Mouse (Mus musculus) skeletal muscle tissue, adult 2 months (tissue): Measurements from ENCODE around the gene Haus2.
"Not testable (repeated sequence)": the region's sequence is repeated elsewhere in the genome, so short reads cannot be mapped to it uniquely, and the experiment has no call there.

Source experiments
- DNase-seq: peaks from one replicate; pipeline ENCODE4 v3.0.0-alpha.2; 2012; ENCODE audit warnings: low read depth, low spot score

Gene Haus2

DNA sequence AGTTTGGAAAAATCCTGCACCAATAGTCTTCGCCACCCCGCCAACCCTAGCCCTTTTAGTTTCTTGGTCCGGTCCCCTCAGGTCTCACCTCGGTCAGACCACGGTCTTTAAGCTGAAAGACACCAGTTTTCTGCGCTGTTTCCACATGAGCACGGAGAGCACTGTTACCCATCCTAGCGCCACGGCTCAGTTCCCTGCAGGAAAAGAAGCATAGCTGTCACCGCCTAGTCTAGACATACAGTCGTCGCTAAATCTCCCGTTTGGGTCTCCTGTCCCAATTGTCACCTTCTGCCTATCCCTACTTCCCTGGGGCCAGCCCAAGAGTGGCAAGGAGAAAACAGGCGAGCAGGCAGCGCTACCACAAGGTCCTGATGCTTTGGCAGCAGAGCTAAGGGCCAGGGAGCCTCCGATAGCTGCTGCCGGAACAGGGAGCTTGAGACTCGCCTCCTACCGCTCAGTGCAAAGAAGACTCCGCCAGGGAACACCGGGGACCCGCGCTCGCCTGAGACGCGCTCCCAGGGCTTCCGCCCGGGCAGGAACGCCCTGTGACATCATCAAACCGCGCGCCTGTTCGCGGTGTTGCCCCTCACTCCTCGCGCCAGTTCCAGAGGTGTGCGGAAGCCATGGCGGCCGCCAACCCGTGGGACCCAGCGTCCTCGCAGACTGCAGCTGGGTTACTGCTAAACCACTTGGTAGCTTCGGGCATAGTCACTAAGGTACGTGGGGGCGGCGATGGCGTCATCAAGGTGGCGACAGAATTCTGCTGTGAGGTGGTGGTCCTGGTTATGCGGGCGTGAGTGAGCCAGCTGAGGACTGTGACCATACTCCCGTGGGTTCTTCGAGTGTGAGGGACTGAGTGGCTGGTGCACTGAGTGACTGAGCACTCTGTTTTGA is at the start of gene Haus2, which contains the start of gene Lrrc57:
Gene Haus2, plus strand, starts transcription at position 554 of the 894 bp plus-strand sequence.
Gene Lrrc57, minus strand, starts transcription at position 691 of the 894 bp plus-strand sequence.
- DNase-seq: peak; percentile 81

DNA sequence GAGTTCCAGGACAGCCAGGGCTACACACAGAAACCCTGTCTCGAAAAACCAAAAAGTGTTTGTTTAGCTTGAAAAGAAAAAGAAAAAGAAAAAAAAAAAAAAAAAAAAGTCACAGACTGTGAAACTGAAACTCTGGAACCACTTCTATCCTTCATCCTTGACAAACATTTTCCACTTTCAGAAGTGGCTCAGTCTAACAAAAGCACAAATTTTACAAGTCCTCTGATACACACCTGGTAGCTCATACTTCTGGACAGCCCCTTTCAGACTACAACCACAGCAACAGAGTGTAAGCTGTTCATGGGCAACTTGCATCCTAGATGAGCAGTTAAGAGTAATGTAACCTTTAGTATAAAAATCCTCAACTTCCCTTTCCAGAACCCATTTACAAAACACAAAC is 47.7 kb upstream of the Haus2 start:
- DNase-seq: no peak

DNA sequence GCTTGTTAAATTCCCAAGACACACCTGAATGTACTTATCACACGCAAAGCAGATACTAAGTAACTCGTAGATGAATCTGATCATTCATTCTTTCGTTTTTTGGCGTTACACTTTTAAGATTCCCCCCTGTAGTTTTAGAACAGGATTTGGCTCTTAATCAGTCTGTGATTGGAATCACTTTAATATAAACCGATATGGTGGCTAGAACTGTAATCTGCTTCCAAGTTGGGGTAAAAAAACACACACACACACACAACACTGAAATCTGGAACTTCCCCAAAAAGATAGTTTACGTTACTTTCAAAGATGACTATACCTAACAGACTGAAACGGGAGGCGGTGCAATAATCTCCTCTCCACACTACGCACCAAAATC is 46.3 kb upstream of the Haus2 start:
- no peak for DNase-seq

DNA sequence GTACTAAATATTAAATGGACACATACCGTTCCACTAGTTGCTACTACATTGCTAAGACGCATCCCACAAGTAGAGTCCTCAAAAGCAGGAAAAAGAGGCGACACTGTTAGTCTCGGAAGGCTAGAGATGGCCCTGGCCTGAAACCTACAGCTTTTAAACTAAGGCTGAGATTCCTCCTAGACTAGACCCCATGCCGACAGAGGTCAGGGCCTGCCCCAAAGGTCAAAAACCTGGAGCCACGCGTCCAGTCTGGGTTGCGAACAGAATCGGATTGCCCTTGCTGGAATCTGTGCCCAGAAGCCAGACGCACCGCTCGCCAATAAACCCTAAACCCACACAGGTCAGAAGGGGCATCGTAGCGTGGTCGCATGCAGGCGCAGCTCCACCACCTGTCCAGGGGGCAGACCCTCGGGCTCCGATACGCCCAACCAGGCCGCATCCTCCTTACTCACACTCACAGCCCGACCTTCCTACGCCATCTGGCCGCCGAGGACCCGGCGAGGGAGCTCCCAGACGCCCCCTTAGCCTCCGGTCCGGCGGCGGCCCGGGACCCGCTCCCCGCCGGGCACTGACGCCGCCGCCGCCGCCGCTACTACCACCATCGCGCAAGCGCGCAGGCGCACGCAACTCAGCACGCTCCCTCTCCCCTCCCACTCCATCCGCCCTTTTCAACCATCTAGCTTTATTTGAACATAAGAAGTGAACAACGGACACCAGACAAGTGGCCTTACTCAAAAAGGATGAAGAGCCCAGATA is 45.8 kb upstream of the Haus2 start, which contains the start of gene Zfp106:
Gene Zfp106, minus strand, starts transcription at position 609 of the 756 bp plus-strand sequence.
- DNase-seq: peak; percentile 91

DNA sequence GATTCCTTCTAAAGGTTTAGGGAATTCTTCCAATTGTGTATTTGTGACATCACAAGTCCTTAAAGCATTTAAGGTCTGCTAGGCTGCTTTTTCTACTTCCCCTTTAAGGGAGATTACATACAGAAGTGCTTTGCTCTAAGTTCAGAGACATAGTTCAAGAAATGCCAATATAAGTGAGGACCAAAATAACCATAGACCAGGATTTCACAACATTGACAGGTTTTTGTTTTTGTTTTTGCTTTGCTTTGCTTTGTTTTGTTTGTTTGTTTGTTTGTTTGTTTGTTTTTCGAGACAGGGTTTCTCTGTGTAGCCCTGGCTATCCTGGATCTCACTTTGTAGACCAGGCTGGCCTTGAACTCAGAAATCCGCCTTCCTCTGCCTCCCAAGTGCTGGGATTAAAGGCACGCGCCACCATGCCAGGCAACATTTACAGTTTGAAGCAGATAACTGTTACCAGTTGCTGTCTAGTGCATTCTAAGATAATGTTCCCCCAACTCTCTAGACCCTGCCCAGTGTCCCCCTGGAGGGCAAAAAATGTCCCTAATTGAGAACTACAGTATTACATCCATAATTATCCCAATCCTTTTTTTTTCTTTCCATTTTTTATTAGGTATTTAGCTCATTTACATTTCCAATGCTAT is 44.5 kb upstream of the Haus2 start:
- not testable (repeated sequence) for DNase-seq

DNA sequence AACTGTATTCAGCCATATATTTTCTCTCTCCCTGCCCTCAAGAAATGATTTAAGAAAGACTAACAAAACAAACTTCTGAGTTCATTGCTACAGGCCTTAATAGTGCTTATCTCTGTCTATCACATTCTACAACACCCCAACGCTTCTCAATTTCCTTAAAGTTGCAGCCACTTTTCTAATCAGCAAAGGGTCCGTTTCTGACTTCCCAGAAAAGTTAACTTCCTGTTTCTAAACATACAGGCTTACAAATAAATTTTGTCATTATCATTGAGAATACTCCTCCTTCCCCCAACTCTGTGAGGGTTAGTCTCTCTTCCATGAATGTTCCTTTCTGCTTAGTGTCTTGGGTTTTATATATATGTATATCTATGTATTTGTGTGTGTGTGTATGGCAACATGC is 43.8 kb upstream of the Haus2 start:
- no peak for DNase-seq

DNA sequence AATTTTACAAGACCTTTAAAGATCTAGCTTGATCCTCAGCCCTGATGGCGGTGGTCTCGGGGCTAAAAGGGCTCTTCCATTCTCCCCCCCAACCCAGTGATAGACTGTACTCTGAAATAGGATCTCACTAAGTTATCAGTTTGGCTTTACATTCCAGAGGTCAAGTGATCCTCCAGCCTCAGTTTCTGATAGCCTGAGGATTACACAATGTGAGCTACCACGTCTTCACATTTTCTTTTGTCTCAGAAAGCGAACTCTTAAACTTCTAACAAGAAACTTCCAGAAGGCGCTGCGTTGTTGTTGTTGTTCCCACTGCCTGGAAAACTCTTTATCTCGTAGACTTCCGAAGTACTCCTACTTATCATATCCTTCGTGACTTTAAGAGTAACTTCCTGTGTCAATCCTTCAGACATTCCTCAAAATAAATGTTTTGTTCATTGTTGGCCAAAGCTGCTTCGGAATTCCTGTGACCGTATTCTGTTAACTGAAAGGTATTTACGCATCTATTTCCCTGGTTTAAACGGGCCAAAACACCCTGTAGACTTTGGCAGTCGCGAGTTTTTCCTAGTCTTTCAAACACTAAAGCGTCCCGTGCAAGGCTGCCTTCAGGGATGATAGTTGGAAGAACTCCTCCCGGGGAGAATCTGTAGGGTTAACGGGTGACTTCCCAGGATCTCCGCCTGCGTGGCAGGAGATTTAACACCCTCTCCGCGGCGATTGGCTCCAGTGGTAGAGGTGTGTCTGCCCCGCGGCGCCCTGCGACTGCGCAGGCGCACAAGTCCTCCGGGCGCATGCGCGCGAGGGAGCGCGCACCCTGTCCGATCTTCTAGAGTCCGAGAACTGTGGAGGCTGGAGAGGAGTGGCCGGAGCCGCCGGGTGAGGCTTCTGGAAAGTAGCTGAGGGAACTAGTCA is 42.0 kb upstream of the Haus2 start, which contains the start of gene Snap23:
Gene Snap23, plus strand, starts transcription at position 786 of the 912 bp plus-strand sequence.
- DNase-seq: peak; percentile 99

DNA sequence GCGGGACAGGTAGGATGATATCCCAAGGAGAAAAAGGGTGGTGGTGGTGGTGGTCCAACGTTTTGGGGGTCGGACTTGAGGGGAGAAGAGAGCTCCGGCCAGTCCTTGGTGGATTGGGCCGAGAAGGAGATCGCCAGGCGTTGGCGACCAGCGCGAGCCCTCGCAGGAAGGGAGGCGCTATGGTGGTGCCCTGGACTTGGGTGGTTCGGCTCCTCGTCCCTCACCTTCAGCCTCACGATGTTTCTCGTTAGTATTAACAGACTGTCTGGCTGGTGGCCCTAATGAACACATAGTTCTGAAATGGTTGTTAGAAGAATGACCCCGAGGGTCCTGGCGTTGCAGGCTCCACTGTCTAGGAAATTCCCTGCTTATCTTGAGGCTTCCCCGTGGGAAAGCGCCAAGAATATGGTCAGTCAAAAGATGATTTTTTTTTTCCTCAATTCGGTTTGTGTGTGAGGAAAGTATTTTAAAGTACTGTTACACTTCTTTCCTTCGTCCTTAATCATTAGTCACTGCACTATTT is 41.3 kb upstream of the Haus2 start:
- no peak for DNase-seq

DNA sequence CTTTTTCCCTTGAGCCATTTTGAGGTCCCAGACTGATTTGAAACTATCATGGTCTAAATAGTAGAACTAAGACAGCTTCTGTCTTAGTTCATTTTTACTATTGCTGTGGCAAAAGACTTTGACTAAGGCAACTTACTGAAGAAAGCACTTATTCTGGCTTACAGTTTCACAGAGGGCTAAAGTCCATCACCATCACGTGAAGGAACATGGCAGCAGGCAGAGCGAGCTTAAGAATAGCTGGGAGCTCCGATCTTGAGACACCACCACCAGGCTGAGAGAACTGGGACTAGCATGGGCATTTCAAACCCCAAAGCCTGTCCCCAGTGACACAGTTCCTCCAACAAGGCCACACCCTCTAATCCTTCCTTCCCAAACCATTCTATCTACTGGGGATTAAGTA is 38.1 kb upstream of the Haus2 start:
- DNase-seq: no peak

DNA sequence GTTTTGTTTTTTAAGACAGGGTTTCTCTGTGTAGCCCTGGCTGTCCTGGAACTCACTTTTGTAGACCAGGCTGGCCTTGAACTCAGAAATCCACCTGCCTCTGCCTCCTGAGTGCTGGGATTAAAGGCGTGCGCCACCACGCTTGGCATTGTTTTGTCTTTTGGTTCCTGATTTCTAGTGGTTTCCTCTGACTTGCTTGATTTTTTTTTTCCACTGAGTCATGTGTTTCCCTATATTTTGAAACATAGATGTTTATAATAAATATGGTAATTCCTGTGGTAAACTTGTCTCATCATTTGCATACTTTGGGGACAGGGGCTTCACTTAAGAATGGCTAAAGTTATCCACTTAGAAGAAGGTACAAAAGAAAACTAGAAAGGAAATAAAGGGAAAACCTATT is 37.0 kb upstream of the Haus2 start:
- not testable (repeated sequence) for DNase-seq

DNA sequence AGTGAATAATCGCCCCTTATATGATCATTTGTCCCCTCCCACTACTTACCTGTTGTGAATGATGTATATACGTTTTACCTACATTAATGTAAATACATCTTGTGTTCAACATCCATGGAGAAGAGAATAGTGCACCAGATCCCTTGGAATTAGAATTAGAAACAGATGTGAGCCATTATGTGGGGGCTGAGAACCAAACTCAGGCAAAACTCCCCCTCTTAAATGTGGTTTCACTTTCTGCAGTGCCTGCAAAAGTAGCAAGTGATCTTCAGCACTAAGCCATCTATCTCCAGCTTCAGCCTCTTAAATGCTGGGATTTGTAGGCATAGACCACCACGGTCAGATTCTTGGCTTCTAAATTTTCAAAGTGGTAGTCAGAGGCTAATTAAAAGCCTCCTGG is 34.1 kb upstream of the Haus2 start:
- DNase-seq: no peak

DNA sequence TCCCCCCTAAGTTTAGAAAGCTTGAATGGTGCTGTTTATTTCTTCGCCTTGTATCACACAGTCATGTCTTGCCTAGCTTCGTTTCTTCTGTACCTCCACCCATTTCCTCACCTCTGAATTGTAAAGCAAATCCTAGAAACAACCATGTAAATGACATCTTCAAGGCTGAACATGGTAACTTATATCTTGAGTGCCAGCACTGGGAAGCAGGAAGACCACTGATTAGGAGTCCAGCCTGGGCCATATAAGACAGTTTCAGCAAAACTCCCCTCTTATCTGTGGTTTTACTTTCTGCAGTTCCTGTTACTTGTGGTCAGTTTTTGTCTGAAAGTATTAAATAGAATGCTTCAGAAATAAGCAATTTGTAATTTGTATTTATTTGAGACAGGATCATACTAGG is 33.2 kb upstream of the Haus2 start:
- DNase-seq: no peak

DNA sequence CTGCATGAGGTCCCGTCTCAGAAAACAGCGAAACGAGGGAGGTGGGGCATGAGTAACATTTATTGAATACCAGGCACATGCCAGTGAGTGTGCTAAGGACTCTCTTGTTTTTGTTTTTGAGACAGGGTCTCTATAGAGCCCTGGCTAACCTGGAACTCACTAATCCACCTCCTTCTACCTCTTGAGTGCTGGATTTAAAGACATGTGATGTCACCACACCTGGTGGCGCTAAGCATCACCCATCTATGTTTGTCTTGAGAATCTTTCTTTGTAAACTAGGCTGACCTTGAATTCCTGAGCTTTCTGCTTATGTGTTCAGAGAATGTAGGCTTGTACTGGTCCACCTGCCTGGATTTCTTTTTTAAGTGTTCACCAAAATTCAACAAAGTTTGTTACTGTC is 31.4 kb upstream of the Haus2 start:
- no peak for DNase-seq

DNA sequence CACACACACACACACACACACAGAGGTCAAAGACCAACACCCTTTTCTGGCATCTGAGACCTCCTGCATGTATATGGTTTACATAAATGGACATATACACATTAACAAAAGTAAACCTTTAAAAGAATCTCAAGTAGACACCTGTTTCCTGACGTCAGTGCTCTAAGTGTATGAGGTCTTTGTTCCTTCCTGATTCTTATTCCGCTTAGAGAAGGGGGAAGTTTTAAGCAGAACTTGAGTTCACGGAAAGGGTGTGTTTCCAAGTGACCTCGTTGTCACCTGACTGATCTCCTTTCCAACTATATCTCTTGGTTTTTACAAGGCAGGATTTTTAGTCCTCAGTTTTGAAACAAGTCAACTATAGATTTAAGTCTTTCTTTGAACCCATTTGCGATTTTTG is 30.9 kb upstream of the Haus2 start:
- peak; percentile 37 for DNase-seq

DNA sequence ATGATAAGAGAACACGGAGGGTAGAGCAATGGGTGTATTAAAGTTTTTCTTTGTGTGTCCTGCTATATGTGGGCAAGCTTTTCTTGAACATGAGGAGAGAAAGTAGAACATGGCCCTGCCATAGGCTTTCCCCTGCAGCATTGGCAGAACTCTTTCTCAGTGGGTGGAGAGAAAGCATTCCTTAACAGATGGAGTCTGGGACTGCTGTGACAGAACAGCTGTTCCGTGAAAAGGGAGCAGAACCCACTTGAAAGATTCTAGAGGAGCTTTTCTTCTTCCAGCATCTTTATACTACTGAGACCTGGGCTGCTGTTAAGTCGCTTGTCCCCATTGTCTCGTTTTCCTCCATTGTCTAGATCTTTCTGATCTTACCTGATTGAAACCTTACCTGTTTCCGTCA is 19.4 kb upstream of the Haus2 start:
- DNase-seq: no peak

DNA sequence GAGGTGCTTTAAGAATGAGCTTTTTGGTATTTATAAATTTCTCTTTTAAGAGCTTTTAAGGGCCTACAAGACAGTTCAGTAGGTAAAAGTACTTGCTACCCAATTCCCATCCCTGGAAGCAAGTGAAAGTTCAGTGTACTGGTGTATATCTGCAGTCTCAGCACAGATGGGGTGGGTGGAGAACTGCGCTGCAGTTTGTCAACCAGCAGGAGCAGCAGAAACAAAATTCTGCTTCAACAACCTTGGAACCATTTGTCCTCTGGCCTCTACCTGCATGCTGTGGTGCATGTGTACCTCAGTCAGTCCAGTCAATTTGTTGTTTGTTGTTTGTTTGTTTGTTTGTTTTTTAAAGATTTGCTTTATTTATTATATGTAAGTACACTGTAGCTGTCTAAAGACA is 17.0 kb upstream of the Haus2 start:
- no peak for DNase-seq

DNA sequence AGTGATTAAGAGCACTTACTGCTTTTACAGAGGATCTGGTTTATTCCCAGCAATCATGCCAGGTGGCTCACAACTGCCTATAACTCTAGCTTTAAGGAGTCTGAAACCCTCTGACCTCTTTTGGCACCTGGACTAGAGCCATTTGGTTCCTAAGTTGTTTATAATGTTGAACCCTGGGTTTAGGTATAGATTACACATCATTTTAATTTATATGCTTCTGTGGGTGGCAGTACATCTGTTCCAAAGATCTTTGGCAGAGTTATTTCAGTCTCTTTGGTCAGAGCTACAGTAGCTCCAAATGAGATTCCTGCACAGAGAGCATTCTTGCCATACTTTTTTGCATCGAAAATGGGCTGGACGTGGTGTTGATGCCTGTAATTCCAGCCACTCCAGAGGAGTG is 11.4 kb upstream of the Haus2 start:
- DNase-seq: no peak

DNA sequence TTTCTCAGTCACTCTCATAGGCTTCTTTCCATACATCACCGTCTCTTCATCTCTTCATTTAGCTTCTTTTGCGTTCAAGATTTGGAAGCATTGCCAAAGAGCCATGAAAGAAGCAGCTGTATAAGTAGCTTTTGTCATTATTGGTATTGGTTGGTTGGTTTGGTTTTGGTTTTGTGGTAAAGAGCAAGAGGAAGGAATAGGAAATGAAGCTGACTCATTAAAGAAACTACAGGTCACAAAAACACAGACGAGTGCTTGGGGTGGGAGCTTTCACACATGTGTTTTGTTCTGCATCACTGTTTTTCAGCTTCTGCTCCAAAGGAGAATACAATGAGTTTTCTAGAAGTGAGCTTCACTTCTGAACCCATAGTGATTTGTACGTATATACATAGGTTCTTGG is 9.7 kb upstream of the Haus2 start:
- no peak for DNase-seq

DNA sequence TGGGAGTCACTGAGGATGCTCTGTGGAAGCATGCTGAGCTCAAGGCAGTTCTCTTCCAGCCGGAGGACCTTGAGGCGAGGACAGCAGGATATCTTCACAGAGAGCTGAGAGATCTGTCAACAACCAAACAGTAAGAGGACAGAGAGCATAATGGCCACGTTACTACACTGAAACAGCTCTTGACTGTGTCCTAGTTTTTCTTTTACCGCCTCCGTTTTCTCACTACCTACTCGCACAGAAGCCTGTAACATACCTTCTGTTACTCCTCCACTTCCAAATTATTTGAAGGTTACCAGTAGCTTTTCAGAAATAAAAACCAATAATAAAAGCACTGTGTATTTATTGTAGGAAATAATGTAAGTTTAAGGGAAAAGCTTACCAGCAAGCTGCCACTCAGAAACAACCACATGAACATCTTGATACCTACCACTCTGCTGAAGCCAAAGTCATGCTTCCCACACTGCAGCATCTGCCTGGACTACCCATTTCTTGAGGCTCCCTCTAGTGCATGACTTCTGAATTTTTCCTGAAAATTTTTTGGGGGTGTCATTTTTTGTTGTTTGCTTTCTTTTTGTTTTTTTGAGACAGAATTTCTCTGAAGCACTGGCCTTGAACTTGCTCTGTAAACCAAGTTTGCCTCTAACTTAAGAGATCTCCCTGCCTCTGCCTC is 3.0 kb upstream of the Haus2 start:
- DNase-seq: no peak
